Mouse (Mus musculus): ENCODE measurements at regions not wholly inside any gene's neighbourhood (a gene's known extent, or its start where the extent isn't known, plus 50 kb on each side); places are given as distances from the start of the nearest gene placed in this dataset.

DNA sequence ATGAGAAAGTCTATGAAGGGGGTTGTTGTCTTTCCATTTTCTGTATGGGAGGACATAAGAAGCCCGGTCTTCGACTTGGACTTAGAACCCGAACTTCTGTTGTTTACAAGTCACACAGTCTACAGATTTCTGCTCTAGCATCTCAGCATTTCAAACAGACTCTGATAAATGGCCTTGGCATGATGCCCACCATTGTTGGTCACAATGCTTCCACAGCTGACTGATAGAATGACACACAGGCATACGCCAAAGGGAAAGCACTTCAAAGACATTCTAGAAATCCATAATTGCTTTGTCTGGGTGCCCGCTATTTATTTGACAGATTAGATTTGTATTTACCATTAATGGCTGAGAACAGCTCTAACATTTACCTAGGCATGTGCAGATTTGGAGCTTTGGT lies 326.2 kb upstream of the Tnp1 start:
- DNase-seq (ENCODE audit: low spot score) = peak; percentile 28

DNA sequence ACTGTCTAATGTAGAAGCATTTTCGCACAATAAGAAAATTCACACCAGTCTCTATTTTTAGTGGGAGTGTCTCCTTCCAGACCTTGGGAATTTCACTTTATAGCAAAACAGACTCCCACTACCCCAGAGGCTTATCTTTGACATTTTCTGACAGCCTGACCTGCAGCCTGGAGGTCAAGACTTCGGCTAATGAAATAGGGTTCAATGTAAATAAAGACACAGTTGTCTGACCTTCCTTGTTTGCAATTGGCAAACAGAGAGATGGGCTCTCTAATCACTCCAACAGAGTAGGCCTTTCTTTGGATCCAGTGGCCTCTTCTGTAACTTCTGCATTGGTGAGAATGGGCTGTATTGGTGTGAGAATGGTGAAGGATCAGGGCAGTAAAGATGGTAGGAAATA lies 321.7 kb upstream of the Tnp1 start:
- no peak for DNase-seq (ENCODE audit: low spot score)

DNA sequence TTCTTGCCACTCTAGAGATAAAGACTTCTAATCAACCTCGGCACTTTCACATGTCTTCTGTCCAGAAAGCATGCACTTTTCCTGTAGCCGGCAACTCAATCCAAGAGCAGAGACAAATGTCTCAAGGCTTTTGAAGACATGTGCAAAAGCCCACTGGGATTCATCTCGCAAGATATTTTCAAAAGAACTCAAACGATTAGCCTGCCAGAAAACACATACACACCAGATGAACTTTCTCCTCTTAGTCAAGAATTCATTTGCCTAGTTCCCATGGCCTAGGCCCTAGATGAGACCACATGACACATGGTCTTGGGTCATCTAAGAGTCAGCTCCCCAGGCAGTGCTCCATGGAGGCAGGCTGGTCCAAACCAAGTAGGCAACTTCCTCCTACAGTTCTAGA lies 293.8 kb upstream of the Tnp1 start:
- no peak for DNase-seq (ENCODE audit: low spot score)

DNA sequence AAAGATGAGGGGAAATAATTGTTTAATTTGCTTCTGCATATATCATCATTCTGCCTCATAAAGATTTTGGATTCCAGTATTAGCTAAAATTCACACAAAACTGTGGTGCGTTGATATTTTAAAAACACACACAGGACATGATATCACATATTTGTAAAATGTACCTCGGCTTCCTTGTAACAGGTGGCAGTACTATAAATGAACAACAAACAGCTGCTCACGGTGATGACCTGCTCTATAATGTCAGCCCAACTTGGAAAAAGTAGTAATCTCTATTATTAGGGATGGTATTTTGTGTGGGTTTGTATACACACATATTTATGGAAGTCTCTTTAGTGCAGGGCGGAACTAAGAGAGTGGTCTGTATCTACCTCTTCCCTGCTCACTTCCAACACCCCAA lies 292.7 kb upstream of the Tnp1 start:
- no peak for DNase-seq (ENCODE audit: low spot score)

DNA sequence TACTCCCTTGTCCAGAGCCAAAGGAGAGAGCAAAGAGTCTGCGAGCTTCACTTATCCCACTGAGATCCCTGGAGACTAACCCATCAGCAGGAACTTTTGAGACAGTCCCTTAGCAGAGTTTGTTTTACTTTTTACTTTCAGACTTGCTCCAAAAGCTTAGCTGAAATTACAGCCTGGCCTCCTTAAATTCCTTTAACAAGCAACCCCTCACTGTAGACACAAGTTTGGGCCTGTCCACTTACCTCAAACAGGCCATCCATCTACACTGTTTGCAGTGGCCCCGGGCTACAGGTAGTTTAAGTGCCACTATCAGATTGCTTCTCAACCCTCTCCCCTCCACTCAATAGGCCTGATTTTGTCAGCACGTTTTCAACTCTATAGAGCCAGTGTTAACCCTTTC lies 291.5 kb upstream of the Tnp1 start:
- no peak for DNase-seq (ENCODE audit: low spot score)

DNA sequence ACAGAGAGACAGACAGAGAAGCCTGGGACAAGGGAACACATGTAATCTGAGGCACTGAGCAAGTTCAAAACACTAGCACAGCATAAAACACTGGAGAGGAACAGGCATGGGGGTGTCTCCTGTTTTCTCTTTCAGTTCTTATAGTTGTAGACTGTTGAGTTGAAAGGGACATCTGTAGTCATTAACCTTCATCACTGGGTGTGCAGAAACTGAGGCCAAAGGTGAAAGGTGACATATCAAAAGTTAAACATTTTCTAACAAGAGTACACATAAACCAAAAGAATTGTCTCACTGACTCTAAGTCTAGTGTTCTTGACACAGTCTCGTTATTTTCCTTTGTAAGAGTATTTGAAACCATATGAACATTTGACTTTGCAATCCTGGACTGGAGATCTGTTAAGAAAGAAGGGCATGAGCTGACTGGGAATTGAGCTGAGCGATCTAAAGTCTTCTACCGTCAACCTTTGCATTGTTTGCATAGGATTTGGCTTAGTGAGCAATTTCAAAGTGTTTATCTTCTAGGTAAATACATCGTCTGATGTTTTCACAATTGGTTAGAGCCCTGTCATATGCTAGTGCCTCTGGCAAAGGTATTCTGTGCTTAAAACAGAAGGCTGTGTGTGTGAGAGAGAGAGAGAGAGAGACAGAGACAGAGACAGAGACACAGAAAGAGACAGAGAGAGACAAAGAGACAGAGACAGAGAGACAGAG lies 284.4 kb upstream of the Tnp1 start:
- DNase-seq (ENCODE audit: low spot score) = no peak

DNA sequence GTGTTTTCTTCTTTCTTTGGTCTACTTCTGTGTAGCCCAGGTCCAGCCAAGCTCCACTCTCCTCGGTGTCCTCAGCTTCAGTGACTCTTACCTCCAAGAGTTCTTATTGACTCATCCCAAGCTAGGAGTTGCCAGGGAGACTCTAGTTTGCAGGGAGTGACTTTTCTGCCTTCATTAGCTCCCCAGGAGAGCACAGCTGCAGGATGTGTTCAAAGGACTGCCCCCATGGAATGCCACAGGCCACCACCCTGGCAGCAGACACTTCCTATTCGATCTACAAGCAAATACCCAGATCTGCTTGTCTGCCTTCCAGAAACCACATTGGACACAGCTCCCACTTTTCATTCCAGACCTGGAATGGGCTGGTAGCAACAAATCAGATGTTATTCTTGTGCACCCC lies 269.6 kb upstream of the Tnp1 start:
- no peak for DNase-seq (ENCODE audit: low spot score)

DNA sequence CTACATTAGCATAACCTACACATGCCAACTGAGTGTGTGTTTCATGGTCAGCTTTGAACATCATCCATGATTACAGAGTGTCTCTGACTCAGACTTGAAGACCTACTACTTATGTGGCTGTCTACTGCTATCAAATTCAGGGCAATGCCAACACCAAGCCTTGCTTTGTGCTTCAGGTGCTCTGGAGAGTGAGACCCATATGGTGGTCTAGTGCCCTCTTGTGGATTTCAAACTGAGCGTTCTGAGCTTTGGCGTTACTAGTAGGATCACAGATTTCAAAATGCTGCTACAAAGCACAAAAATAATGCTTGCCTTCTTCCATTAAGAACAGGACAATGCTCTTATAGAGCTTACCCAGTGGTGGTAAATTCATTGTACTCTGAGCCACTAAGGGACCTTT lies 258.8 kb upstream of the Tnp1 start:
- peak; percentile 40 for DNase-seq (ENCODE audit: low spot score)

DNA sequence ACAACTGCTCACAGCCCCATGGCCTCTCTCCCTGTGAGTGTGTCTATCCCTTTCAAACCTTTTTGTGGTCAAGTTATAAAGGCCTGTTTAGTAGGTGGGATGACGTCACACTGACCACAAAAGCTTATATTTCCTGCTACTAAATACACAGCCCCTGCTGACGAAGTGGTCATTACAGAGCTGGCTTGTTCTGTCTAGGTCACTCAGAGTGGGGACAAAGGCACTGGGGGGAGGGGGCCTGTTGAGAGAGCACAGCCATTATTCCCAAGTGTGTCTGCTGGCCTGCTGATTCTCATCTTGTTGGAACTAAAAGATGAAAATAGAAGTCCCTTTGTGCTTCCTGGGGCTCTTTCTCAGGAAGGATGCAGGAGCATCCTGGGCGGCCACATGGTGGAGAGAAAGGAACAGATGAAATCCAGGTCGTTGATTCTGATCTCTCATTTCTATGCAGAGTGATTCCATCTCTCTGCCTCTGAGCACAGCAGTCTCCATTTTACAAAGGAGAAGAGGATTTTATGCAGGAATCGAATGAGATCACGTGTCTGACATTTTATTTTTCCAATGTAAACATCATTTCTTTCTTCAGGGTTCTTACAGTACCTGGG lies 255.2 kb upstream of the Tnp1 start:
- DNase-seq (ENCODE audit: low spot score) = peak; percentile 14

DNA sequence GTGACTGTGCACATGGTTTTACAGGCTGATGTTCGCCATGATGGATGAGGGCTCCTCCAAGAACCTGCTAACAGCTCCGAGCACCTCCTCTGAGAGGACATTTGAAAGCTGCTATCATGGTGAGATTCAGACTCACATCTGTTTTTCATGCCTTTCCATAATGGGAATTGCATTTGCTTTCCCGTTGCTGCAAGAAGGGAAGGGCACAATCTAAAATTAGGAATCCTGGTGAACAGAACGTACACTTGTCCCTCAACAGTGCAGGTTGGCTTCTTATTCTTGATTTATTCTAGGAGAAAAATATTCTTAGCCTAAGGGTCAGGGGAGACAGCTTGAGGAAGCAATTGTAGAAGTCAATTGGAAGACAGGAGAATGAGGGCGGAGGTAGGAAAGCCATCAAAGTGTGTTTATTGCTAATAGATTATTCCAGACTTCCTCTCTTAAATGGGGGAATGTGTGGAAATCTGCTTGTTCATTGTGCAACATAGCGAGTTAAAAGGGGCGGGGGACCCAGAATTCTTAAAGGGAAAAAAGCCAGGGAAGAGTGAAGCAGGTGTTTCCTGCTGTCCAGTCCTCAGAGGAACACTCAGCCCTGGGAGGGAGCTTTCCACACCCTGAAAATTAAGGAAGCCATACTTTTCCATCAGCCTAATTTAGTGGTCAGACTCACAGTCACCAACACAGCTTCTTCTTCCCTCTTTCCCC lies 253.5 kb upstream of the Tnp1 start:
- no peak for DNase-seq (ENCODE audit: low spot score)

DNA sequence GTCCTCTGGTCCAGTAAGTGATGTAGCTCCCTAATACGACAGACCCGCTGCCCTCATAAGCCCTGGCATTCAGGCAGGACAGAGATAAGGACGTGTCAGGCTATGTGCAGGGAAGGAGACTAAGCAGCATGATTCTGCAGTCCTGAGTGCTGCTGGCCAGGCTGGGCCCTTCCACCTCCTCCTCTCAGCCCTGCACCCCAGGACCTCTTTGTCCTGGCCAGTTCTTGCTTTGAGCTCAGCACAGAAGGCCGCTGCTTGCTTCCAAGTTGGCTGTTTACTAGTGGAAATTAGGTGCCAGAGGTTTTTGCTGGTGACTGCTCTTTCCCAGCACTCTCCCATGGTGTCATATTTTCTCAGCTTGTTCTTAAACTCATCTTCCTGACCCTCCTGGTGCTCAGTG lies 249.3 kb upstream of the Tnp1 start:
- DNase-seq (ENCODE audit: low spot score) = no peak

DNA sequence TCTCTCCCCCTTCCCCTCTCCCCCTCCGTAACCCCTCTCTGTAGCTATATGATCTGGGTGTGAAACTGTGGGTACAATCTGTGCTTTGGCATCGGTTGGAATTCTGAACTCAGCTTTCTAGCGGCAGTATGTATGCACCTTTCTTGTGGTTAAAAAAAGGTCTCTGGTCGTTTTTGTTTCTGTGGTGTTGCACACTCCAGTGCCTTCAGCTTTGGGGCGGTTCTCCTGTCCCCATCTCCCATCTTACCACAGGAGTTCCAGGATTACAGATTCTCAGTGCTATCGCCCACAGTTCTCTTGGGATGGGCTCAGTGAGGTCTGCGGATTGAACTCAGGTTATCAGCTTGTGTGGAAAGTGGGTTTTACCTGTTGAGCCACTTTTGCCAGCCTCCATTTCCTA lies 248.5 kb upstream of the Tnp1 start:
- DNase-seq (ENCODE audit: low spot score) = no peak

DNA sequence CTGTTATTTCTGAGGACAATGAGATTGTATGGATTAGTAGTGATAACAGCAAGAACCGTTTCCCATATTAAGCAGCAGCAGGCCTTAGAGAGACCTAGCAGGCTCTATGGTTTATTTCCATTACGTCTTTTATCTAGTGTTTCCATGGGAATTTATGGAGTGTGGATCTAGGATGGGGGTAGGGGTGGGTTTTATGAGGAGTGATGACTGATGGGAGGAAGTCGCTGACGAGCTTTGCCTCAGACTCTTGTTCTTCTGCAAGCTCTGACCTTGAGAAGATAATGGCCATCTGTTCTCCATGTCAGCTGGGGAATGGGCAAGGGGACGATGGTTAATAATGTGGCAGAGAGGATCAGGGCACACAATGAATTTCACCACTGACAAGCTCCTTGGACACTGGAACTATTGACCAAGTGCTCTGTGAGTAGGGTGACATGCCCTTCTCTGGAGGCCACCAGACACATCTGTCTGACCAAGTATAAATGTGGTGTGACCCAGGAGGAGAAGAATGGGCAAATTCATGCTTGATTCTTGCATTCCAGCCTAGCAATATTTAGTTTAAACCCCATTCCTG lies 243.9 kb upstream of the Tnp1 start:
- no peak for DNase-seq (ENCODE audit: low spot score)

DNA sequence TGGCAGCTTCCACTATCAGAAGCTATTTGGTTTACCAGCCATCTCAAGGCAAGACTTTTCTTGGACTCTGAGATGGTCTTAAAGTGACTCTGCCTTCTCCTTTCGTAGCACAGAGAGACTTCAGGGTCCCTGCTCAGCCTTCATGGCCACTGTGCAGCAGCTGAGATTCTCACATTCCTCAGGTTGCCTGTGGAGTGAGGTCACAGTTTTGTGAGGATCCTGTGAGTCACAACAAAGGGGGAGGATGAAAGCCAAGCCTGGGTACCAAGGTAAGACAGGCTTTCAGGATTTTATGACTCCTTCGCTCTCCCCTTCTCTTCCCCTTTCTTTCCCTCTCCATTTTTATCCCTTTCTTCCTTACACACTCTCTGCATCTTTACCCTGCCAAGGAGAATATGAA lies 241.6 kb upstream of the Tnp1 start:
- DNase-seq (ENCODE audit: low spot score) = no peak

DNA sequence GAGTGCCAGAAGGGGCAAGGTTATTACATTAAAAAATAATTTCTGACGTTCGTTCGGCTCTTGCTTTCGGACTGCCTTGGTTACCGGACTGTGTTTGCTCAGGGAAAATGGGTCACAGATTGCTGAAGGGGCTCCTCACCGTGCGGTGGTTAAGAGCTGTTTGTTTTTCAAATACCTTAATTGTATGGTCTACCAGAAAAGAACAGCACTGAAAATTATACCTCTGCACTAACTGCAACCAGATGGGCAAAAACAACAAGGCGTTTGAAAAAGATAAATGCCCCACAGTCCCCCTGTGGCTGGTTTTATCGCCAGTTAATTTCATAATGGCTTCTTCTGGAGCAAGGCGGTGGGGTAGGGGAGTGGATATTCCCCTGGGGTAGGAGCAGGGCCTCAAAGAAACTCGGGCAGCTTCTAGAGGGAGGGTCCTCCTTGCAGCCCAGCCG lies 236.2 kb upstream of the Tnp1 start:
- peak; percentile 10 for DNase-seq (ENCODE audit: low spot score)

DNA sequence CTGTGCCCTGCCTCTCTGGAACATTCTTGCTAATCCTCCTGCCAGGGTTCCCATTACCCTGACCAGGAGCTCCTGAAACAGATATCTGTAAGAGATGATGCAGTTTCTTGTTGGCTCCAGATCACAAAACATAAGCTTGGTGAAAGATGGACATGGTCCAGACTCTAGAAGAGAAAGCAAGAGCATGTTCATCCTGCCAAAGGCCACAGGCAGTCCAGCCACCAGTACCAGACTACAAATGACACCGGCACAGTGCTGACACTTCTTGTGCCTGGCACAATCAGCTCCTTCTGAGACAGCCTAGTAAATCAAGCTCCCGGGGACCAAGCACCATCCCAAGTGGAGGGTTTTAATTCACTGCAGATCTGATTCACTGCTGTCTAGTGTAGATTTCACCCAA lies 228.3 kb upstream of the Tnp1 start:
- DNase-seq (ENCODE audit: low spot score) = peak; percentile 11

DNA sequence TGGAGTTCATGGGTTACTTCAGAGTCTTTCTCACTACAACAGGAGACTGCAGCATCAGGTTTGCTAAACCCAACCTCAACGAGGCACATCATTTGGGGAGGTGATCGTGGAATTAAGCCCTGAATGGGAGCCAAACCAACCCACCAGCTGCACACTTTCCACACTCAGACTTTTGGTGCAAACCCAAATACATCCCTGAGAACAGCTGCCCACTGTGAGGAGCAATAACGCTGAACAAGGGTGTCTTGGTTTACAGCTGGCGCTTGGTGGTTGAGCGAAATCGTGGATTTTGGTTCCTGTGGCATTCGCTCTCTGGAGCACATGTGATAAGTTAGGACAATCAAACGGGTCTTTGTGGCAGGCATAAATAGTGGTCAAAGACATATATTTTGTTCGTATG lies 226.6 kb upstream of the Tnp1 start:
- DNase-seq (ENCODE audit: low spot score) = no peak

DNA sequence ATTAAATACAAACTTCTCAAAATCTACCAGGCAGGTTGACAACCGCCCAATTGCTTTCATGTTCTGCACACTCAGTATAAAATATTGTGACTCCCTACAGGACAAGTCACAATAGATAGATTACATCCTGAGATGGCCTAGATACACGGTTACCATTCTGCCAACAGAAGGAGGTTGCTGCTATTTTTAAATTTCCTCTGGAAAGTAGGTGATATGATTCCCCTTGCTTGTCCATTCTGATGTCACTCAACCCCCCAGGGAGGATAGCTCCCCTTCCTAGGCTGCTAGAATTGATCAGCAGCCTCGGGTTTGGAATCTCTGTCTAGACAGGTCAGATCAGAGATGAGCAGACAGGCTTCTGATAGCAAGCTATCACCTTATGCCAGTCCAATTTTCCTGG lies 221.2 kb upstream of the Tnp1 start:
- no peak for DNase-seq (ENCODE audit: low spot score)

DNA sequence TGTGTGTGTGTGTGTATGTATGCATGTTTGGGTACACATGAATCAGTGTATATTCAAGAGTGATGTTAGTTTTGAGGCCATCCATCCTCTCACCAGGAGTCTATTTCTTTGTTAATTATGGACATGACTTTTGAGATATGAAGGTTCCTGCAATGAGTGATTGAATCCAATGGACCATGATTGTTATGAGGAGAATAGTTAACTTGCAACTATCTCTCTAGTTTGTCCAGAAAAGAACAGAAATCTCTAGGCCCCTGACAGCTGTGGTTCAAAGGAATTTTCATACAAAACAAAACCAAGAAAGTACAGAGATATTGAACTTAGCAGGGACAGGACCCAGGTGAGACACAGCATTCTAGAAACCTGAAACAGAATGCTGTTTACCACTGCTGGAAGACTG lies 217.9 kb upstream of the Tnp1 start:
- no peak for DNase-seq (ENCODE audit: low spot score)

DNA sequence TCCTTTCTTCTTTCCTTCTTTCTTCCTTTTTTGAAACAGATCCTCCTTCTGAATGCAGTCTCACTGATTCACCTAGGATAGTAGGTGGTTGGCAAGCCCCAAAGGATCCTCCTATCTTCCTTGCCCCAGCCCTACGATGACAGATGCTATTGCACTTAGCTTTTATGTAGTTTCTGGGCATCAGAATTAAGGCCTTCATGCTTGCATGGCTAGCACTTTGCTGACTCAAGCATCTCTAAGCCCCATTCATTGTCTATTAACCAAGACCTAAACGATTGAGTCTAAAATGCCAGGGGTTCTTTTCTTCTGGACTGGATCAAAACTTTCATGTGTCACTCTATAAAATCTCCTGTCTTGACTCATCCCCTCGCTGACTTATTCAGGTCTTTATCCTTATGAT lies 217.3 kb upstream of the Tnp1 start:
- DNase-seq (ENCODE audit: low spot score) = no peak

DNA sequence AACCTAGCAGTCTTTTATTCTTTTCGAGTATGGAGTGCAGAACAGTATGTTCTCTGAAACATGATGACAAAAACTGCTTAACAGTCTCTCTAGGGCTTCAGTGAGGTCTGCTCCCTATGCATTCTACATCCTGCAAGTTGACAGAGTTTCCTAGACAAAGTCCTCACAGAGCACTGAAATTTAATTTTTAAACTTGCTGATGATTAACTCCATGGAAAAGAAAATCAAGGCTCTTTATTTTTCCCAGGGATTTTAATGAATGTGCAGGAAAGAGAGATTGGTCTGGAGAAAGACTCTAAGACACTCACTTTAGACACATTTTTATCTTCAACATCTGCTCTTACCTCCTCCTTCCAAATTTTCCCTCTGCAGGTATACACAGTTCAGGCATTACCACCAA lies 214.9 kb upstream of the Tnp1 start:
- DNase-seq (ENCODE audit: low spot score) = no peak

DNA sequence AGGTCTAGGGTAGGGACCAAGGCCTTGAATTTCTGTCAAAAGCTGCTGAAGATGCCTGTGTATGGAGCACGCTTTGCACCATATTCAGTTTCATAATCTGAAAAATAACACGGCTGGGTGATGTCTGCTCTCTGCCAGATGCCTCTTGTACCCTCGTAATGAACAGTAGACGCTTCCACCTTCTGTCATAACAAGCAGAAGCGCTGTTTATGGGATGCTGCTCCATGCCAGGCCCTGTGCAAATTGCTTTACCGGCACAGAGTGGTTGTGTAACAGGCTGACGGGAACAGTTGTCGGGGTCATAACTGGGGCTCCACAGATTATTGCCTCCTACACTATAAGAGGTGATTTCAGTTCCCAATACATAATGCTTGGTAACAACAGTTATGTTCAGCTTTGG lies 211.5 kb upstream of the Tnp1 start:
- DNase-seq (ENCODE audit: low spot score) = no peak

DNA sequence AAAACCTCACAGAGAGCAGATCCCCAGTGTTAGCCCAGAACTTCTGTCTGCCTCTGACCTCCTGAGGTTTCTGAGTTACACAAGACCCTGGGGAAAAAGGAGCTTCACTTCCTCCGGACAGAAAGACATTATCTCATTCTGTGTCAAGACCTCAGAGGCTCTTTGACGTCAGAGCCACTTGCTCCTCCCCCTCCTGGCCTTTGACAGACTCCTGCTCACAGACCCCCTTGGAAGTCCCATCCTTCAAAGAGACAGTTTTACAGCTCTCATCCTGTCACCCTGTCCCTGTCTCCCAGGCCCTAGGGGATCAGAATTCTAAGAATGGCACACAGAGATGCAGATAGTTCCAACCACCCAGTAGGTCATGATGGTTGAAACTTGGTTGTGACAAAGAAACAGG lies 206.2 kb upstream of the Tnp1 start:
- DNase-seq (ENCODE audit: low spot score) = no peak

Data from MN1 (cell line).